Mouse (Mus musculus): Measurements from ENCODE around the gene Cxcl9.
A peak's percentile ranks its signal among the peaks of the same experiment; 100 is the strongest.

Cxcl9 gene

DNA sequence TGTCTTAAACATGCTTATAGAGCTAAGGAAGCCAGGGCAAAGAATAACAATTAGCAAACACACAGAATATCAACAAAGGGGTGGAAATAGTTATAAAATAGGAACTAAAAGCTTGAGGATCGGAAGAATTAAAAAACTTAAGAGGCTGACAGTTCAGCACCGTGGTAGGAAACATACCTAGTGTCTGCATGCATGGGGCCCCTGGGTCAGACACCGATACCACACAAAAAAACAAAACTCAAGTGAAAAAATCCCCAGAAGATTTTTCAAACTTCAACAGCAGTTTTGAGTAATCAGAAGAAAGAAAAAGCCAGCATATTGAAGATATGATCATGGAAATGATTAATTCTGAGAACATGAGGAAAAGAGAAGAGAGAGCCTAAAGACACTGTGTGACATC lies 8.9 kb upstream of the Cxcl9 start:
- no peak for DNase-seq (ENCODE audit: low spot score)

GRCm38 (mm10) chr5:92332359-92332840 lies 4.5 kb upstream of the Cxcl9 start:
- peak; percentile 98 for DNase-seq (ENCODE audit: low spot score)

GRCm38 (mm10) chr5:92331635-92332338 lies 3.9 kb upstream of the Cxcl9 start, which contains the start of gene Art3:
TSS of gene Art3 (plus strand) at chr5:92331827.
- DNase-seq (ENCODE audit: low spot score): no peak

DNA sequence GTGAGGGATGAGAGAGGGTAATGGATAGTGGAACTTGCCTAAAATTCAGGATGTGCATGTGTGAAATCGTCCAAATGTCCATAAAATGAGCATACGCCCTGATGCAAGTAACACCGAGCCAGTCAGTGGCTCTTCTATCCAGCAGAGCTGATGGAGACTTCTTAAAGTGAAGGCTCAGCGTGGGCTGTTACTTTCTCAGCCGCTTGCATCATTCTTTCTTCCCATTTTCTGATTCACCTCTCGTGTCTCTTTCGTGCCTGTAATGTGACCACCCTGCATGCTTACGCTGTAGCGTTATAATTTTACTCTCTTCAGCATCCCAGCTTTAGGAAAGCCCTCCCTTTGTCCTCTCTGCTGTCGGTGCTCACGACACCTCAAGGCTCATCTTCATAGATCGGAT lies 3.2 kb upstream of the Cxcl9 start:
- DNase-seq (ENCODE audit: low spot score): no peak

- no peak for DNase-seq (ENCODE audit: low spot score)
Observed at GRCm38 (mm10) chr5:92327367-92327766, 512 bp downstream of the Cxcl9 start.

GRCm38 (mm10) chr5:92323264-92323663 lies 4.6 kb downstream of the Cxcl9 start:
- peak; percentile 99 for DNase-seq (ENCODE audit: low spot score)

GRCm38 (mm10) chr5:92322612-92323011 lies 5.3 kb downstream of the Cxcl9 start:
- DNase-seq (ENCODE audit: low spot score): peak; percentile 94

DNA sequence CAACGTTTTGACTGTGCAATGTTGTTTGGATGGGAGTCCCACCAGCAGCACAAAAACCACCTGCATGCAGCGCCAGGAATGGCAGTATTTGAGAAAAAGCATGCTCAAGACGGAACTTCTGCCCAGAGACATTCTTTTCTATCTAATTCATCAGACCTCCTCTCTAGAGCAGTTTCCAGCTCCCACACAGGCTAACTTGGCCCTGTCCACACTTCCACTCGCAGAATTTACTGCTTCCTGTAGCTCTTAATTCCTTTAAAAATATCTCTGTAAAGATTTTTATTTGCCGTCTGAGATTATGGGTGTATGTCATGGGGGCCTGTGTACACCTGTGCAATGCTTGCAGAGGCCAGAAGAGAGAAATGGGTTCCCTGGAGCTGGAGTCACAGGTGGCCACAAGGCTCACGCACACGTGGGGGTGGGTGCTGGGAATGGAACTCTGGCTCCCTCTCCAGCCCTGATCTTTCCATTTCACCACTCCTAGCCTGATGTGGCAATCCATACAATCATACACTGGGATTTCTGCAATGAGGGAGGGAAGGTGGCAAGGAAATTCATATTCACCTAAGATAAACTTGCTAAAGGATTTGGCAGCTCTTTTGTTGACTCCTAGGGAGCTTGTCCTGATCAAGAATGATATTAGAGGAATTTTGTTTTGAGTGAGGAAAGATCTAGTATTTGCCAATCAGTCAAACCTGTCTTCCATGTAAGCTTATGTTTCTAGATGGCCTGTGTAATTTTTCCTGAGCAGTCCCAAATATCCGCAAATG lies 6.1 kb downstream of the Cxcl9 start:
- peak; percentile 83 for DNase-seq (ENCODE audit: low spot score)

GRCm38 (mm10) chr5:92318596-92318995 lies 9.3 kb downstream of the Cxcl9 start:
- DNase-seq (ENCODE audit: low spot score): peak; percentile 70

DNA sequence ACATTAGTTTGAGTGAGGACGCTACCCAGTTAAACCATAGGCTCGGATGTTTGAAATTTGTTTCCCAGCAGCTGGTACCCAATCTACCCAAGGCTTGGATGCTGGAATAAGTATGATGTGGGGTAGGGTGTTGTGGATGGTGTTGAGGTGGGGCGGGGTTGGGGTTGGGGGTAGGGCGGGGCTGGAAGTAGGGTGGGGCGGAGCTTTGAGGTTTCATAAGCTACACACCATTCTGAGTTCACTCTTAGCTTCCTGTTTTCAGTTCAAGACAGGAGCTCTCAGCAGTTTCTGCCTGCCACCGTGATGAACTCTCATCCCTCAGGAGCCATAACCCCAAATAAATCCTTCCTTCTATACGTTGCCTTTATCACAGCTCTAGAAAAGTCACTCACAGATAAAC lies 9.8 kb downstream of the Cxcl9 start:
- no peak for DNase-seq (ENCODE audit: low spot score)

- no peak for DNase-seq (ENCODE audit: low spot score)
Observed at GRCm38 (mm10) chr5:92313776-92314175, 14.1 kb downstream of the Cxcl9 start.

- DNase-seq (ENCODE audit: low spot score): peak; percentile 91
Observed at GRCm38 (mm10) chr5:92312046-92312715, 15.7 kb downstream of the Cxcl9 start.

DNA sequence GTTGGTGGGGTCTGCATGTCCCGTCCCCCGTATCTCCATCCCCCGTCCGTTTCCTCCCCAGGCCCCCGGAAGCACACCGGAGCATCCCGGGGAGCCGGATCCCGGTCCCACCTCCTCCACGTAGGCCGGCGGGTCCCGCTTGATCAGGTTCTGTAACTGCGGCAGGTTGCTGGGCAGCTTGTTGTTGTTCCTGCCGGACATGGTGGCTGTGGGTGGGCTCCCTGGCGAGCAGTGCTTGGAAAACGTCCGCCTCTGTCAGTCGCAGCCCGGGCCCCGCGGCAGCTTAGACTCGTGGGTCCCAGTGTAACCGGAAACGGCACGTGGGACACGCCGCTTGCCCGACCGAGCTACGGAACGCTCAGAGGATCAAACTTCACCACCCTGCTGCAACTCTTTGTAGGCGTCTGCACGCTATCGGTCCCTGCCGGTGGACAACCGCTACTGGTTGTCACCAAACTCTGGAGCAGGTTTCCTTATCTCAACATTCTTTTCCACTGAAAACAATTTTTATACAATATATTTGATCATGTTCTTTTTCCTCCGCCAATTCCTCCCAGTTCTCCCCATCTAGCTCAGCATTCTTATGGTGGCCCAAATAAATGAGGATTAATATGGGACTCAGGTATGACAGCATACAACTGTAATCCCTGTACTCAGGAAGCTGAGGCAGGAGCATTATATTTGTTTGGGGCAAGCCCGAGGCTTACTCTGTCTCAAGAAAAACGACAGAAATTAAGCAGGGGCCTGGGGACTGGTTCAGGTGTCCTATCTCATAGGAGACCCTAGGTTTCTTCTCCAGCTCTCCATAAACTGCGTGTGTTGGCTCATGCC lies 18.0 kb downstream of the Cxcl9 start, which contains the start of gene Sdad1:
Gene Sdad1, minus strand, starts transcription at position 799 of the 831 bp plus-strand sequence.
- DNase-seq (ENCODE audit: low spot score): peak; percentile 90

DNA sequence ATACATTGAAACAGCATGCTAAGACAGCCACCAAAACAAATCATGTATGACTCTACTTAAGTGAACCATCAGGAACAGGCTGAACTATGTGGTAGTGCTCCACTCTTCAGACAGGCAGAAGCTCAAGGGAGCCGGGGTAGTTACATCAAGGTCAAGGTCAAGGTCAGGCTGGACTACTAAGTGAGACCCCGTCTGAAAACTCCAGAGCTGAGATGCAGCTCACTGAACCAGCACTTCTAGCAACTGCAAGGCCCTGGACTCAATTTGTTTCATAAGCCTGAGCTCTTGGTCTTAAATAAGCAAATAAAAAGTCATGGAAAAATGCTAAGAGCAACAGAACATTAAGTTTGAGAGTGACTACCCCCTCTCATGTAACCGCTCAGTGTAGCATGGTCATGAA lies 23.6 kb downstream of the Cxcl9 start:
- no peak for DNase-seq (ENCODE audit: low spot score)

- DNase-seq (ENCODE audit: low spot score): no peak
Observed at GRCm38 (mm10) chr5:92302149-92302840, 25.6 kb downstream of the Cxcl9 start.

- no peak for DNase-seq (ENCODE audit: low spot score)
Observed at GRCm38 (mm10) chr5:92294525-92294924, 33.4 kb downstream of the Cxcl9 start.

DNA sequence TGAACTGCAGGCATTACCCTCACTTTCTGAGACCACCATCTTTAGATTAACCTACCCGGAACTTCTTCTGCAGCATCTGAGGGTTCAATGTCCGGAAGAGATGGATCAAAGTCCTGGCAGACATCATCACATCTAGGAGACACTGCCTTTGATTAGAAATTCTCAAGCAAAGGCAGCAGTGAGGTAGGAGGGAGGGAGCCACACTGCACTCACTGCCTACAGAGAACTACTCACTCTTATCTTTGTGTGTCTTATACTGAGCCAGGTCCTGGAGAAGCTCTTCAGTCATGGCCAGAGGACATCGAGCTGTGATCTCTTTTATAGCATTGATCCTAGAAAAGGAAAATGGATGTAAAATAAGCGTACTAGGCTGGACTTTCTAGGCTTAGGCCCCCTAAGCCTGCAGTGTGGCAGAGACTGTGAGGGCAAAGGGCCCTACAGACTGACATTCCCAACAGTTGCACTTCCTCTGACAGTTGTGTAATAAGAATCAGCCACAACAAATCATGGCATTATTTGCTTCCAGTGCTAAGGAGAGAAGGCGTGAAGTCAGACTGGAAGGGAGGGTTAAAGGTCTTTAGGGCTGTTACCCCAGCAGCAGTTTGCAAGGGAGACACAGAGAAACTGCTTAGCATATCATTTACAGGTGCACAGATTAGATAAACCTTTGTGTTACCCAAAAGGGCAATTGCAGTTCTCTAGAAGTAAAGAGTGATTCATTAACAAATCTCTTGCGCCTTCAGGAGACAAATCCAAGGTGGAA lies 36.0 kb downstream of the Cxcl9 start:
- DNase-seq (ENCODE audit: low spot score): peak; percentile 54

GRCm38 (mm10) chr5:92287840-92288239 lies 40.0 kb downstream of the Cxcl9 start:
- DNase-seq (ENCODE audit: low spot score): no peak

- DNase-seq (ENCODE audit: low spot score): peak; percentile 72
Observed at GRCm38 (mm10) chr5:92283107-92283506, 44.8 kb downstream of the Cxcl9 start.

DNA sequence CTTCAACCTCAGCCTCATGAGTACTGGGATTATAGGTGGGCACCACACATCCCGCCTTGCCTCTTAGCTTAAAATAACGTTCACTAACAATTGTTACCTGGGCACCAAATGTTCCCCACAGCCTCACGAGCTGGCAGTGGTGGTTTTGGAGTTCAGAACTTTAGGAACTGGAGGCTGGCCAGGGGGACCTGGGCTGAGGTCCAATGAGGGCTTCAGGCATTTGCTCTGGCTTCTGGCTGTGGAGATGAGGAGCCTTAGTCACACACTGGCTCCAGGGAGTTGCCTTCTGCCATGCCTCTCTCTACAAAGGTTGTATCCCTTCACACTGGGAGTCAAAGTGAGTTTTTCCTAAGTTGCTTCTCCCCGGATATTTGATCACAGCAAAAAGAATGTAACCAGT lies 45.3 kb downstream of the Cxcl9 start:
- peak; percentile 96 for DNase-seq (ENCODE audit: low spot score)
